Mouse (Mus musculus): ENCODE measurements around the gene Tceal7.

DNA sequence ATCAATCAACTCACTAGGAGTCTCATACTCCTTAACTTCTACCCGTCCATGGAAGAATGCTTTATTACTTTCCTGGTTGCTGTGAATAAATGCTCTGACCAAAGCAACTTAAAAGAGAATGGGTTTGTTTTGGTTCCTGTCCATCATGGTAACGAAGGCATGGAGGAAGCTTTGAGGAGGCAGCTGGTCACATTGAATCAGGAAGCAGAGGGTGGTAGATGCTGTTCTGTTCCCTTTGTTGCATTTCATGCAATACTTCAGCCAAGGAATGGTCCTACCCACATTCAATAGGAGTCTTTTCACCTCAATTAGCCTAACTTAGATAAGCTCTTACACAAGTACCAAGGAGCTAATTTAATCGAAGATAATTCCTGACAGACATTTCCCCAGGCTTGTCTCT lies 60.8 kb downstream of the Tceal7 start:
- TF ChIP-seq CTCF (IDR thresholded peaks at IDR 0.05; ENCODE audit: borderline replicate concordance, control insufficient read depth, extremely low read depth, insufficient read depth, low read length, poor library complexity) (no peak), POLR2A (IDR thresholded peaks at IDR 0.05; ENCODE audit: control insufficient read depth, extremely low read depth, insufficient read depth, low read length, poor library complexity) (no peak)

Measured in thymus, adult 2 months (tissue).